Mouse (Mus musculus) cerebral cortex, adult 2 months (tissue): Measurements from ENCODE around the gene Stxbp3.

Experiments
- WGBS: fragments of 180-500 bp; shearing (Covaris S2); methylation state at CpG from one replicate; pipeline ENCODE4 v1.1.7; 2018; 5-methylcytosine and 5-hydroxymethylcytosine counted together

Gene Stxbp3

DNA sequence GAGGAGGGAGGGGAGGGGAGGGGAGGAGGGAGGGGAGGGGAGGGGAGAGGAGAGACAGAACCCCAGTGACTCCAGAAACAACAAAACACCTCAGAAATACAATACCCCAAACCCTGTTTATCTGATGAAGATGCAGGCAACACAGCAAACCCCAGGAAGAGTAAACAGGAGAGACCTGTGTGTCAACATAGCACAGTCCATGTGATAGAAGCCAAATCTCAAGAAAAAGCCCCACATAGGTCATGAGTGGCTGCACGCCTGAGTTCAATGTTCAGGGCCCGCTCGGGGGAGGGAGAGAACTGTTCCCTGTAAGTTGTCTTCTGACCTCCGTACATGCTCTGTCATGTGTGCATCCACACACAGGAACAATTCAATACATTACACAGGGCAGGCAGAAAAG, 43.9 kb downstream of the Stxbp3 start:
- 95% methylated on average over 4 of the region's 4 CpGs for WGBS

DNA sequence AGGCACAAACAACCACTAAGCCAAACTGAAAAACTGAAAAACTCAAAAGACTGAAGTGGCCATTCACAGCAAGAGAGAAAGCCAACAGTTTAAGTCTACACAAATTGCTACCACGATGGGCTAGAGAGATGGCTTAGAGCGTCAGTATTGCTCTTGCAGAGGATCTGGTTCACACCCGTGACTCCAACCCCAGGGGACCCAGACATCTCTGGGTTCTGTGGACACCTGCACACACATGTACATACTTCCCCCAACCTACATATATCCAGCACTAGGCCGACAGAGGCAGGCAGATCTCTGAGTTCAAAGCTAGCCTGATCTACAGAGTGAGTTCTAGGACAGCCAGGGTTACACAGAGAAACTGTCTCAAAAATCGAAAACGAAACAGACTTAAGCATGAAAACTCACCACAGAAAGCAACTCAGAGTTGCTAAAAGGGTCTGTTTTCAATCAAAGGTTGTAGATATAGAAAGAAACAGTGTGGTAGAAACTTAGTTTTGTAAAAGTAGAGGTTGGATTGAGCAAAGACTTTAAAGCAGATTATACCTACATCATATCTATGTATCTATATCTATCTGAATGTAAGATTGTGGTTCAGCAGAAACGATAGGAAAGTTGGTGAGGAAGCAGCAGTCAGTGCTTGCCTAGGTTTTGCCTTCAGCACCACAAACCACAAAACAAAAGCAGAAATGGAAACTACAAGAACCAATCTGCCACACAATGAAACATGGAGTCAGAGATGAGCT, 44.6 kb downstream of the Stxbp3 start:
- whole genome bisulfite sequencing: 86% methylated on average over 7 of the region's 7 CpGs

- 66% methylated on average over 9 of the region's 9 CpGs for WGBS
Measured at GRCm38 (mm10) chr3:108794780-108795179, 45.5 kb downstream of the Stxbp3 start.

GRCm38 (mm10) chr3:108791054-108791706, 49.1 kb downstream of the Stxbp3 start:
- WGBS: 41% methylated on average over 7 of the region's 7 CpGs

DNA sequence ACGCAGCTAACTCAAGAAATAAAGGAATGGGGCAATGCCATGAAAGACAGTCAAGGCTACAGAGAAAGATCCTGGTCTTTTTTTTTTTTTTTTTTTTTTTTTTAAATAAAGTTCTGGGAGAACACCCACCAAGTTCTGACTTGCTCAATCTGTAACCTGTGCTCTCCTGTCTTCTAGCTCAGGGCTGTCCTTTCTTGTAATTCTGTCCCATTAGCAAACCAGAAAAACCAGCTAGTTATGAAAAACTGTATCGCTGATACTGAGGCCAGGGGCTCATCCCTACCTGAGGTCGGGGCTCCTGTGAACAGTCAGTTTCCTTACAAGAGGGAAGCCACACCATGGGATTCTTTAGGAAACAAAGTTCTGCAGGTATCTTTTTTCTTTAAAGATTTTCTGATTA, 49.8 kb downstream of the Stxbp3 start:
- 80% methylated on average over 3 of the region's 3 CpGs for WGBS

GRCm38 (mm10) chr3:108789299-108789698, 51.0 kb downstream of the Stxbp3 start:
- WGBS: 78% methylated on average over 5 of the region's 5 CpGs

DNA sequence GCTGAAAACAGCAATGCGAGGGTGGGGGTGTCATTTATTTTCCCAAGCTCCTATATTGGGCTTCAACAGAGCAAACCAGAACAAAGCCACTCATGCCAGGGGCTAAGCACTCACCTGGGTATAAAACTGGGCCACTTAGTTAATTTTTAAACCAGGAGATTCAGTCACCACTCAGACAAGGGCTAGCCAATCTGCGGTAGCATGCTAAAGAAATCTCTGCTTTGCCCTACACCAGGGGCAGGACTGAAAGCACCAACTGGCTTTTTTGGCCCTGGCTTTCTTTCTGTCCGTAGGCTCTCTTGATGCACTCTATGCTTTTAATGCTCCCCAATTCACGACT, 51.9 kb downstream of the Stxbp3 start:
- 93% methylated on average over 4 of the region's 4 CpGs for WGBS

- 83% methylated on average over 12 of the region's 12 CpGs for WGBS
Measured at GRCm38 (mm10) chr3:108787754-108788454, 52.4 kb downstream of the Stxbp3 start.

GRCm38 (mm10) chr3:108786520-108786919, 53.8 kb downstream of the Stxbp3 start:
- WGBS: 53% methylated on average over 6 of the region's 6 CpGs

DNA sequence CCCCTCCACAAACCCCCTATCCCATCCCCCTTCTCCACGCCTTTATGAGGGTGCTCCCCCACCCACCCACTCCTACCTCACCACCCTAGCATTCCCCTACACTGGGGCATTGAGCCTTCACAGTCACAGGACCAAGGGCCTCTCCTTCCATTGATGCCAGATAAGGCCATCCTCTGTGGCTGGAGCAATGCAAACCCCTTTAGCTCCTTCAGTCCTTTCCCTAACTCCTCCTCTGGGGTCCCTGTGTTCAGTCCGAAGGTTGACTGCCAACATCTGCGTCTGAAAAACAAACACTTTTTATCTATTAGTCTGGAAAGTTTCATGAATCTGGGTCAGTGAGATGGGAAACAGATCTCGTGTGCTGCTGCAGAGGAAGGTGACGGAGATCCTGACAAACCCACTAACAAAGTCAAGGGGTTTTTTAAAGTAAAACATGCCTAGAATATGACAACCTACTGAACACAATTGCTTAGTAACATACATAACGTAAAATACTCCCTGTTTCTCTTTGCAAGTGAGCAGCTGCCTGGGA, 57.9 kb downstream of the Stxbp3 start:
- WGBS: 52% methylated on average over 6 of the region's 6 CpGs

DNA sequence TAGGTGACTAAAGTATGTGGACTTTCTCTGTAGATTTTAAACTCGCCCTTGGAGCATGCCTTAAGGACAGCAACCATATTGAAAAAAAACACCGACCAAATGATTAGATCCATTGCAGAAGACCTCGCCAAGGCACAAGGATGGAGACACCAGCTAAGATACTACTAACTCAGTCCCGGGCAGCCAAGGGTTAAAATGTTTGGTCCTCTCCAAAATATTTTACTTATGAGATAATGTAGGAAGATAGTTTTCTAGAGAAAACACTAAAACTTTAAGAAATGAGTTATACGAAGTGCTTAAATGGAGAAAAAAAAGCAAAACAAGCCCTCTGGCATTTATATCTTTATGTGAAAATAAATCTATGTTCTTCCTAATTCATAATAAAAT, 58.4 kb downstream of the Stxbp3 start:
- 62% methylated on average over 5 of the region's 5 CpGs for WGBS

DNA sequence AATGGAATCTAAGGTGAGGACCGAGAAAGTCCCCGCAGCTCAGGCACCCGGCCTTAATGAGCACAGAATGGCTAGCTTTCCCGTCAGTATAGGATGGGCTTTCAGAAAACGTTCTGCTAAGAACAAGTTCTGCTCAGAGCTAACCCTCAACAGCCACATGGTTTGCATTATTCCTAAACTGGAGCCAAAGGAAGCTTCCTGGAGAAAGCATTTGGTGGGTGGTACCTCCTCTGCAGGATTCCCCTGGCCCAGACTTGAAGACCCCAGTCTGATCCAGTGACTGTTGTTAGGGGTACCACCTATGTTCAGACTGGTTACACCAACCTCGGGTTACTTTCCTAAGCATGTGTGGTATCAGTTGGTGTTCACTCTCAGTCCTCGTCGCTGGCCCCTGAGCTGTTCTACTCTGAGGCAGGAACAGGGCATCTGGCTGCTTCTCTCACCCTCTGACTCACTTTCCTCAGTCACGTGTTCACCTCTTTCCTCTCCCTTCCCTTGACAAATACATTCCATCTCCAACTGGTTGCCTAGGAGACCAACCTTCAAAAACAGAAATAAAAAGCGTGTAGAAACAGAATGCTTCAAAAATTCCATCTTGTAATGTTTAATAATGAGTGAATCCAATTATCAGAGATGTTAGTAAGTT, 59.0 kb downstream of the Stxbp3 start:
- WGBS: 48% methylated on average over 10 of the region's 10 CpGs

- 81% methylated on average over 4 of the region's 4 CpGs for WGBS
Measured at GRCm38 (mm10) chr3:108778761-108779540, 61.4 kb downstream of the Stxbp3 start.

GRCm38 (mm10) chr3:108772811-108773210, 67.5 kb downstream of the Stxbp3 start:
- WGBS: 87% methylated on average over 3 of the region's 3 CpGs

- WGBS: 52% methylated on average over 13 of the region's 13 CpGs
Measured at GRCm38 (mm10) chr3:108772211-108772610, 68.1 kb downstream of the Stxbp3 start.

- WGBS: 10% methylated on average over 6 of the region's 6 CpGs
Measured at GRCm38 (mm10) chr3:108770725-108771368, 69.5 kb downstream of the Stxbp3 start.

GRCm38 (mm10) chr3:108769547-108769946, 70.8 kb downstream of the Stxbp3 start:
- WGBS: 90% methylated on average over 6 of the region's 6 CpGs

DNA sequence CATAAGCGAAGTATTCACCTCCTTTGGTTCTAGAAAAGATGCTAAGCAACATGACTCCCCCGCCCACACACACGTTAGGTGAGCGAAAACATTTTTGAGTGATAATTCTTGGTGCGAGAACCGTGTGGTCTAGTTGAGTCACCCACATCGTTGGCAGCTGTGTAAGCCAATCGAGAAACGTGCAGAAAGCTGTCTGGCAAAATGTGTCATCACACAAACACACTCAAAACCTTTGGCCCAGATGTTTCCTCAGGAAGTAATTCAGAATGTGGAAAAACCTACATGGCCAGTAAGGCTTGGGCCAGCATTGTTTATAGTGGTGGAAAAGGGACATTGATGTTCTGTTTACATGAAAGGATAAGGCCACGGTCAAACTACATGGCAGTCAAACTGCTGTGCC, 72.9 kb downstream of the Stxbp3 start:
- WGBS: 49% methylated on average over 10 of the region's 10 CpGs

DNA sequence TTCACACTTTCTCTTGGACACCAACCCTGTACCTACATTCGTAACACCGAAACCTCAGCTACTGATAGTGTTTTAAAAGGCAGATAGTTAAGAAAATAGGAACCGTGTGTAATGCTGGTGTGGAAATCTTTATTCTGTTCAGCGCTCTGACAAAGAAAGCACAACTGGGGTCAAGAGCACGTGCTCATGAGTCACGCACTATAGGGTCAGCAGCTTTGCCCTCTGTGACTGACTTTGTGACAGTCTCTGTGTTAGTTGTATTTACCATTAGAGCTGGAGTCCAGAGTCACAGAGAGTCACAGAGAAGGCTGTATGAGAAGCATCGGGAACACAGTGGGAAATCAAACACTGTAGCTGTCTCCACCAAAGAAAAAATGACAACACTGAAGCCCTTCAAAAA, 73.4 kb downstream of the Stxbp3 start:
- WGBS: 89% methylated on average over 7 of the region's 7 CpGs

DNA sequence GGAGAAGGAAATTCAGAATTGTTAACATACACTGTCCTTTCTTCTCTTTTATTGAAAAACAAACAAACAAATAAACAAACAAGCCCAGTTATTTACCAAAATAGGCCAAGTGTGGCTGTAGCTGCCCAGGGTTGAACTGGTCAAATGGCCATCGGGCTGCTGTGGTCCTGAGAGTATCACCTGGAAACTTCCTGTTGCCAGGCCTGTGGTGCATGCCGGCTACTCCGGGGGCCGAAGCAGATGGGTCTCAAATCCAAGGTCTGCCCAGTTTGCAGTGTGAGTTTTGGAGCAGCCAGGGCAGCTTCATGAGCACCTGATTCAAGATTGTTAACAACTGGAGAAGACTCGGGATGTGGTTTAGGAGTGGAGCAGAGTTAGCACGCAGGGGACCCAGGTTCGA, 74.8 kb downstream of the Stxbp3 start:
- WGBS: 89% methylated on average over 7 of the region's 7 CpGs

DNA sequence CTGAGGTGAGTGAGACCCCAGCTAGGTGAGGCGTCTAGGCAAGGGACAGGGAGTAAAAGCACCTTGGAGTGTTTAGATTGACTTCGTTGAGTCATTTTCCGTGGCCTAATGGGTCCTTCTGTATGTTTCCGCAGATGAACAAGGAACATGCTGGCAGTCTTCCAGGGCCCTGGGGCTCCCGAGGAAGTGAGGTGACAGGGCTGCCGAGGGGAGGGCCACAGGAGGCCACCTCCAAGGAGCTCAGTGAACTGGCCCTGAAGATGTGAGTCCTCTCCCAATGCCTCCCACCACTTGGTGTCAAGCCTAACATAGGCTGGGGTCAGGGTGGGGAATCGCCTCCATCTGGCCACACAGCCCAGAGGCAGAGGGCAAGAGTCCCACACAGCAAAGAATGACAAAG, 75.3 kb downstream of the Stxbp3 start:
- WGBS: 57% methylated on average over 7 of the region's 7 CpGs
